In genomic region chr7:49309746-49310145, GRCm38 (mm10) we compare ENCODE assay signal across 22 mouse cellular contexts.
DNase-seq lines count a peak whose midpoint lies in the region; ATAC-seq and TF ChIP-seq lines count a peak whose summit lies in the region.
"Had no signal": no experiment of that assay in that cellular context is flagged by ENCODE, and none has a peak within 500 bp of the region (broad histone marks: within the 10 kb centered on the region; RNA-seq: fewer than 3 reads in every experiment).

No protein-coding gene starts in this region.

- ATAC-seq in embryonic facial prominence, embryonic 15.5 days (ENCODE audit: insufficient number of reproducible peaks, low FRiP score, low TSS enrichment, low read depth): no peak
- ATAC-seq in liver, embryonic 12.5 days: peak; percentile 70; the same call in 1 of the 2 replicates
- peak; percentile 78 for ATAC-seq in liver, embryonic 16.5 days (ENCODE audit: low read depth)
- no peak for ATAC-seq in kidney, embryonic 14.5 days (ENCODE audit: low FRiP score, low TSS enrichment)
- ATAC-seq: CD4-positive, CD25-positive, alpha-beta regulatory T cell, adult 4 months; forebrain, embryonic 15.5 days; hindbrain, postnatal 0 days had no signal

- no peak overlapping the region for H3K4me3 ChIP-seq in MEL (ENCODE audit: control insufficient read depth in 1 of 2, insufficient read depth in 1 of 2, low read depth in 2 of 2, low read length in 2 of 2)
- H3K4me3 ChIP-seq in embryonic facial prominence, embryonic 15.5 days (replicated peaks): no peak overlapping the region
- H3K4me3 ChIP-seq in liver, embryonic 12.5 days: no peak overlapping the region
- no peak overlapping the region for H3K4me3 ChIP-seq in liver, embryonic 16.5 days (ENCODE audit: low read depth, low read length)
- H3K4me3 ChIP-seq in cerebellum, adult 2 months (replicated peaks; ENCODE audit: insufficient read depth, low read depth, low read length): no peak overlapping the region
- H3K4me3 ChIP-seq in kidney, embryonic 14.5 days (ENCODE audit: low read length): no peak overlapping the region
- H3K4me3 ChIP-seq: erythroblast, embryonic 14.5 days; forebrain, embryonic 15.5 days; heart, embryonic 10.5 days; hindbrain, embryonic 12.5 days had no signal

- TF ChIP-seq POLR2A in MEL (IDR thresholded peaks at IDR 0.05; ENCODE audit: control insufficient read depth in 1 of 2, insufficient read depth in 1 of 2, low read depth in 1 of 2, low read length in 2 of 2, poor library complexity in 1 of 2): no peak
- no peak for TF ChIP-seq POLR2A in cerebellum, adult 2 months (IDR thresholded peaks at IDR 0.05; ENCODE audit: borderline replicate concordance, insufficient read depth, low read length)

- DNase-seq in MEL (ENCODE audit: low read depth, low spot score): no peak
- DNase-seq in B cell, adult 2 months: no peak
- no peak for DNase-seq in cerebellum, adult 2 months
- DNase-seq in yolk sac, embryonic 10.5 days (ENCODE audit: low spot score): no peak
- DNase-seq: adrenal gland, postnatal 14 days; cerebellum, adult 11-12 months; cerebellum, postnatal 10 days; gastrocnemius, postnatal 10 days; heart, adult 18-20 months; heart, postnatal 10 days; heart, postnatal 4 days had no signal

- H3K9ac ChIP-seq in MEL (ENCODE audit: control insufficient read depth, low read depth, low read length, poor library complexity, severe bottlenecking): no peak overlapping the region
- no peak overlapping the region for H3K9ac ChIP-seq in embryonic facial prominence, embryonic 15.5 days
- no peak overlapping the region for H3K9ac ChIP-seq in liver, embryonic 12.5 days
- H3K9ac ChIP-seq in liver, embryonic 16.5 days (ENCODE audit: low read depth, low read length): no peak overlapping the region
- no peak overlapping the region for H3K9ac ChIP-seq in kidney, embryonic 14.5 days (ENCODE audit: low read depth, low read length)
- H3K9ac ChIP-seq: forebrain, embryonic 15.5 days; hindbrain, embryonic 12.5 days had no signal

- no peak overlapping the region for H3K27ac ChIP-seq in MEL (ENCODE audit: control insufficient read depth, low read depth, low read length)
- H3K27ac ChIP-seq in embryonic facial prominence, embryonic 15.5 days (replicated peaks): peak overlapping the region; percentile 63
- H3K27ac ChIP-seq in liver, embryonic 12.5 days: no peak overlapping the region
- H3K27ac ChIP-seq in liver, embryonic 16.5 days (ENCODE audit: low read length): no peak overlapping the region
- H3K27ac ChIP-seq in cerebellum, adult 2 months (ENCODE audit: insufficient read depth, low read length): no peak overlapping the region
- H3K27ac ChIP-seq in kidney, embryonic 14.5 days (ENCODE audit: low read depth, low read length): no peak overlapping the region
- H3K27ac ChIP-seq: forebrain, embryonic 15.5 days; heart, embryonic 10.5 days; hindbrain, embryonic 12.5 days; hindbrain, postnatal 0 days had no signal

- no peak for TF ChIP-seq RAD21 in MEL (IDR thresholded peaks at IDR 0.05; ENCODE audit: low read depth, low read length)

- no peaks in the 10 kb centered on the region for H3K27me3 ChIP-seq in MEL (ENCODE audit: control insufficient read depth in 1 of 2, insufficient read depth in 2 of 2, low read length in 2 of 2)
- H3K27me3 ChIP-seq in embryonic facial prominence, embryonic 15.5 days: no peaks in the 10 kb centered on the region
- peaks cover 16% of the 10 kb centered on the region for H3K27me3 ChIP-seq in liver, embryonic 12.5 days (replicated peaks)
- peaks cover 3% of the 10 kb centered on the region; the same call in 1 of the 2 replicates for H3K27me3 ChIP-seq in liver, embryonic 16.5 days (ENCODE audit: control insufficient read depth, insufficient read depth, low read depth, low read length)
- no peaks in the 10 kb centered on the region for H3K27me3 ChIP-seq in cerebellum, adult 2 months (ENCODE audit: control insufficient read depth, insufficient read depth, low read length)
- H3K27me3 ChIP-seq in kidney, embryonic 14.5 days (ENCODE audit: control insufficient read depth, insufficient read depth, low read length): no peaks in the 10 kb centered on the region
- H3K27me3 ChIP-seq: forebrain, embryonic 15.5 days; hindbrain, embryonic 12.5 days had no signal

- peaks cover 5 to 14% of the 10 kb centered on the region in 2 experiments; a peak in 3 of 4 replicates for H3K4me1 ChIP-seq in MEL (ENCODE audit: control insufficient read depth in 1 of 2, insufficient read depth in 2 of 2, low read length in 2 of 2)
- H3K4me1 ChIP-seq in embryonic facial prominence, embryonic 15.5 days: peaks cover 32% of the 10 kb centered on the region
- peaks cover 23% of the 10 kb centered on the region for H3K4me1 ChIP-seq in liver, embryonic 12.5 days
- peaks cover 6% of the 10 kb centered on the region for H3K4me1 ChIP-seq in liver, embryonic 16.5 days (ENCODE audit: control insufficient read depth, low read depth, low read length)
- H3K4me1 ChIP-seq in cerebellum, adult 2 months (ENCODE audit: control insufficient read depth, insufficient read depth, low read length): peaks cover 27% of the 10 kb centered on the region
- H3K4me1 ChIP-seq in kidney, embryonic 14.5 days (ENCODE audit: control insufficient read depth, insufficient read depth, low read length): peaks cover 18% of the 10 kb centered on the region

- TF ChIP-seq EP300 in MEL (IDR thresholded peaks at IDR 0.05; ENCODE audit: low read depth in 1 of 2, low read length in 2 of 2): 0 out of 4 replicates have a peak, but pooled peaks of 1 of the 2 experiments have one; percentile 7

- no peaks in the 10 kb centered on the region for H3K9me3 ChIP-seq in MEL (replicated peaks; ENCODE audit: insufficient read depth, low read length)
- no peaks in the 10 kb centered on the region for H3K9me3 ChIP-seq in embryonic facial prominence, embryonic 15.5 days (replicated peaks)
- H3K9me3 ChIP-seq in liver, embryonic 12.5 days (replicated peaks): 0 out of 2 replicates have a peak, but pooled peaks cover 5% of the 10 kb centered on the region
- no peaks in the 10 kb centered on the region; the same call in 1 of the 2 replicates for H3K9me3 ChIP-seq in liver, embryonic 16.5 days (replicated peaks; ENCODE audit: control insufficient read depth, low read length)
- no peaks in the 10 kb centered on the region for H3K9me3 ChIP-seq in kidney, embryonic 14.5 days (ENCODE audit: control insufficient read depth, low read length)
- H3K9me3 ChIP-seq: forebrain, embryonic 15.5 days; heart, embryonic 10.5 days had no signal

- no peaks in the 10 kb centered on the region for H3K79me2 ChIP-seq in MEL (ENCODE audit: control insufficient read depth, insufficient read depth, low read length, poor library complexity)

- peaks cover 0 to 6% of the 10 kb centered on the region in 2 experiments; a peak in 2 of 4 replicates for H3K36me3 ChIP-seq in MEL (ENCODE audit: control insufficient read depth in 1 of 2, insufficient read depth in 2 of 2, low read length in 2 of 2)
- H3K36me3 ChIP-seq in embryonic facial prominence, embryonic 15.5 days: no peaks in the 10 kb centered on the region
- no peaks in the 10 kb centered on the region for H3K36me3 ChIP-seq in liver, embryonic 12.5 days
- H3K36me3 ChIP-seq in liver, embryonic 16.5 days (ENCODE audit: control insufficient read depth, insufficient read depth): no peaks in the 10 kb centered on the region; the same call in 1 of the 2 replicates
- peaks cover 2% of the 10 kb centered on the region; the same call in 1 of the 2 replicates for H3K36me3 ChIP-seq in kidney, embryonic 14.5 days (ENCODE audit: control insufficient read depth, insufficient read depth, low read length)
- H3K36me3 ChIP-seq: forebrain, embryonic 15.5 days; G1E had no signal

- no peak for TF ChIP-seq CTCF in MEL (IDR thresholded peaks at IDR 0.05 in 2 of 3, conservative IDR thresholded peaks at IDR 0.05 in 1 of 3; ENCODE audit: control insufficient read depth in 1 of 3, insufficient read depth in 1 of 3, low read depth in 2 of 3, low read length in 3 of 3, poor library complexity in 1 of 3, severe bottlenecking in 1 of 3)
- TF ChIP-seq CTCF in cerebellum, adult 2 months (IDR thresholded peaks at IDR 0.05; ENCODE audit: borderline replicate concordance, insufficient read depth, low read depth, low read length): no peak

- H3K4me2 ChIP-seq in embryonic facial prominence, embryonic 15.5 days (replicated peaks): no peak overlapping the region
- no peak overlapping the region for H3K4me2 ChIP-seq in liver, embryonic 12.5 days
- H3K4me2 ChIP-seq in liver, embryonic 16.5 days (ENCODE audit: low read depth, low read length): no peak overlapping the region
- no peak overlapping the region for H3K4me2 ChIP-seq in kidney, embryonic 14.5 days (replicated peaks; ENCODE audit: low read depth, low read length)
- H3K4me2 ChIP-seq: forebrain, embryonic 15.5 days; hindbrain, embryonic 12.5 days had no signal

- WGBS in embryonic facial prominence, embryonic 15.5 days: 60% methylated on average over 5 of the region's 5 CpGs
- WGBS in liver, embryonic 12.5 days (ENCODE audit: insufficient replicate concordance): 46% methylated on average over 5 of the region's 5 CpGs
- WGBS in liver, embryonic 16.5 days (ENCODE audit: insufficient replicate concordance): 46% methylated on average over 5 of the region's 5 CpGs
- 83% methylated on average over 5 of the region's 5 CpGs for WGBS in cerebellum, adult 2 months
- WGBS in kidney, embryonic 14.5 days: 72% methylated on average over 5 of the region's 5 CpGs

TF ChIP-seq in MEL, 35 proteins besides CTCF, POLR2A, EP300 and RAD21:
- TF ChIP-seq SMC3 (IDR thresholded peaks at IDR 0.05; ENCODE audit: low read depth, low read length): no peak
- no peak for TF ChIP-seq HCFC1 (IDR thresholded peaks at IDR 0.05; ENCODE audit: low read depth, low read length)
- no peak for TF ChIP-seq UBTF (IDR thresholded peaks at IDR 0.05; ENCODE audit: borderline replicate concordance, insufficient read depth, low read depth, low read length)
- TF ChIP-seq BHLHE40 (IDR thresholded peaks at IDR 0.05; ENCODE audit: borderline replicate concordance, low read depth, low read length): no peak
- TF ChIP-seq SIN3A (IDR thresholded peaks at IDR 0.05; ENCODE audit: low read length): no peak
- peak; percentile 46 for TF ChIP-seq TAL1 (IDR thresholded peaks at IDR 0.05; ENCODE audit: low read length)
- TF ChIP-seq KAT2A (conservative IDR thresholded peaks at IDR 0.05; ENCODE audit: low read depth, low read length): no peak
- TF ChIP-seq POLR2AphosphoS5 (IDR thresholded peaks at IDR 0.05; ENCODE audit: borderline replicate concordance, low read depth, low read length): no peak

Comparison
In these comparisons a context has a peak if more than half of its experiments do, and no peak if none do; other contexts are left out.
1. ATAC-seq: peak in liver, embryonic 12.5 days (single experiment) and liver, embryonic 16.5 days (single experiment); none in embryonic facial prominence, embryonic 15.5 days (single experiment) and kidney, embryonic 14.5 days (single experiment).